Comparison of ENCODE assay signal across 12 mouse cellular contexts in the genomic region with DNA sequence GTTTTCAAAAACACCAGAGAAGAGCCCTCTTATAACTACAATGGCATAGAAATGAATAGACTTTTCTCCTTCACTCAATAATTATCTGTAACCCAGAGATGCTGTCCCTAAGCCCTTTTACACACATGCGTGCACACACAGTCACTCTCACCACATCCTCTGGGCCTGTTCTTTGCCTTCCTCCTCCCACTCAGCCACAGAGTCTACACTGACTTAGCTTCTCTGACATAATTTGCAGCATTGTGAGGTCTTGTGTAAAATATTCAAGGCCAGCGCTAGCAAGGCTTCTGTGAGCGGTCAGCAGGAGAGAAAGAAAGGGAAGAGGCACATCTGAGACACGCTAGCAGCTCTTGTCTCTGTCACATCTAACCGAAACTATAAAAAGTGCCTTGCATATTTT. TPM values are rescaled to one million over a fixed set of nuclear protein-coding genes. Genes with fewer than 3 reads are reported as not detected.
DNase-seq lines count a peak whose midpoint lies in the region; ATAC-seq lines count a peak whose summit lies in the region.
"Had no signal": no experiment of that assay in that cellular context is flagged by ENCODE, and none has a peak within 500 bp of the region (broad histone marks: within the 10 kb centered on the region; RNA-seq: fewer than 3 reads in every experiment).

No protein-coding gene starts in this region.

- 67% methylated on average over 5 of the region's 5 CpGs for WGBS in embryonic facial prominence, embryonic 13.5 days

- peaks cover 6% of the 10 kb centered on the region; the same call in 1 of the 2 replicates for H3K4me1 ChIP-seq in embryonic facial prominence, embryonic 13.5 days
- peaks cover 94% of the 10 kb centered on the region for H3K4me1 ChIP-seq in megakaryocyte, embryonic 14.5 days

- DNase-seq in adrenal gland, postnatal 14 days: peak; percentile 46
- DNase-seq in adrenal gland, postnatal 10 days: no peak
- peak; percentile 50 for DNase-seq in CD4-positive helper T cell, adult 2 months (ENCODE audit: low read depth, low spot score)
- DNase-seq in right cerebral cortex, adult 18-20 months: no peak
- no peak for DNase-seq in urinary bladder, postnatal 14 days (ENCODE audit: low spot score)
- no peak for DNase-seq in kidney, postnatal 10 days
- DNase-seq: gastrocnemius, postnatal 10 days; heart, postnatal 4 days; kidney, postnatal 25 days; spleen, adult 18-20 months had no signal

- ATAC-seq in embryonic facial prominence, embryonic 13.5 days (ENCODE audit: insufficient number of reproducible peaks, insufficient read depth, low FRiP score, low TSS enrichment, low read depth): no peak

- H3K36me3 ChIP-seq in embryonic facial prominence, embryonic 13.5 days: no peaks in the 10 kb centered on the region
- H3K36me3 ChIP-seq in megakaryocyte, embryonic 14.5 days (replicated peaks; ENCODE audit: low read length): peaks cover 26% of the 10 kb centered on the region

- H3K4me2 ChIP-seq in embryonic facial prominence, embryonic 13.5 days: no peak overlapping the region

- no peak overlapping the region; the same call in 1 of the 2 replicates for H3K9ac ChIP-seq in embryonic facial prominence, embryonic 13.5 days

- no peak overlapping the region for H3K4me3 ChIP-seq in embryonic facial prominence, embryonic 13.5 days
- peak overlapping the region; percentile 86 for H3K4me3 ChIP-seq in megakaryocyte, embryonic 14.5 days (replicated peaks)

- 0 out of 2 replicates have a peak overlapping the region, but pooled peaks have one; percentile 11 for H3K27ac ChIP-seq in embryonic facial prominence, embryonic 13.5 days

- H3K27me3 ChIP-seq in embryonic facial prominence, embryonic 13.5 days: no peaks in the 10 kb centered on the region
- H3K27me3 ChIP-seq in megakaryocyte, embryonic 14.5 days (replicated peaks): no peaks in the 10 kb centered on the region

- no peaks in the 10 kb centered on the region for H3K9me3 ChIP-seq in embryonic facial prominence, embryonic 13.5 days
- H3K9me3 ChIP-seq in megakaryocyte, embryonic 14.5 days: peaks cover 10% of the 10 kb centered on the region

RNA-seq across cellular contexts. Expression of a gene that starts 19.8 kb away (rescaled TPM):
- total RNA-seq in adrenal gland, postnatal 14 days (2021): 8.3 and 13.0 TPM in 2 replicates
- 10 to 100 TPM in 1 of 2 experiments, 1 to 10 TPM in 1; 9.8 to 11.2 TPM for total RNA-seq in adrenal gland, postnatal 10 days (2021)
- 11.5 and 12.8 TPM in 2 replicates for polyA plus RNA-seq in embryonic facial prominence, embryonic 13.5 days (2015; fragmentation: Nextera tagmentation; extraction: Ambion mirVana)
- polyA plus RNA-seq in megakaryocyte, embryonic 14.5 days (2012; ENCODE audit: insufficient read depth, low replicate concordance): 159 and 256 TPM in 2 replicates

RNA-seq across cellular contexts. Expression of a gene that starts 20.5 kb away (rescaled TPM):
- total RNA-seq in adrenal gland, postnatal 14 days (2021): 2.8 and 4.1 TPM in 2 replicates
- 1 to 10 TPM; 4.8 to 6.0 TPM for total RNA-seq in adrenal gland, postnatal 10 days (2021)
- polyA plus RNA-seq in embryonic facial prominence, embryonic 13.5 days (2015; fragmentation: Nextera tagmentation; extraction: Ambion mirVana): 20.9 and 24.1 TPM in 2 replicates
- 0.40 and 4.2 TPM in 2 replicates for polyA plus RNA-seq in megakaryocyte, embryonic 14.5 days (2012; ENCODE audit: insufficient read depth, low replicate concordance)

RNA-seq across cellular contexts. Expression of a gene that starts 40.9 kb away (rescaled TPM):
- 164 and 190 TPM in 2 replicates for total RNA-seq in adrenal gland, postnatal 14 days (2021)
- total RNA-seq in adrenal gland, postnatal 10 days (2021): 100 to 1,000 TPM; 143 to 149 TPM
- 177 and 206 TPM in 2 replicates for polyA plus RNA-seq in embryonic facial prominence, embryonic 13.5 days (2015; fragmentation: Nextera tagmentation; extraction: Ambion mirVana)
- 1,695 and 4,915 TPM in 2 replicates for polyA plus RNA-seq in megakaryocyte, embryonic 14.5 days (2012; ENCODE audit: insufficient read depth, low replicate concordance)

RNA-seq across cellular contexts. Expression of a gene that starts 41.6 kb away (rescaled TPM):
- 50.7 and 59.3 TPM in 2 replicates for total RNA-seq in adrenal gland, postnatal 14 days (2021)
- 10 to 100 TPM; 53.4 to 60.5 TPM for total RNA-seq in adrenal gland, postnatal 10 days (2021)
- polyA plus RNA-seq in embryonic facial prominence, embryonic 13.5 days (2015; fragmentation: Nextera tagmentation; extraction: Ambion mirVana): 72.6 and 75.4 TPM in 2 replicates
- polyA plus RNA-seq in megakaryocyte, embryonic 14.5 days (2012; ENCODE audit: insufficient read depth, low replicate concordance): 27.7 and 49.5 TPM in 2 replicates

RNA-seq across cellular contexts. Expression of a gene that starts 44.2 kb away (rescaled TPM):
- 2.8 TPM in 2 replicates for total RNA-seq in adrenal gland, postnatal 14 days (2021)
- total RNA-seq in adrenal gland, postnatal 10 days (2021): 1 to 10 TPM; 3.7 TPM
- 1.3 TPM in 2 replicates for polyA plus RNA-seq in embryonic facial prominence, embryonic 13.5 days (2015; fragmentation: Nextera tagmentation; extraction: Ambion mirVana)
- polyA plus RNA-seq in megakaryocyte, embryonic 14.5 days (2012; ENCODE audit: insufficient read depth, low replicate concordance): 0.22 TPM in 1 of 2 replicates, not detected in the other

Comparison
In these comparisons a context has a peak if more than half of its experiments do, and no peak if none do; other contexts are left out.
1. DNase-seq: peak in adrenal gland, postnatal 14 days (single experiment) and CD4-positive helper T cell, adult 2 months (single experiment); none in adrenal gland, postnatal 10 days (single experiment), right cerebral cortex, adult 18-20 months (single experiment), urinary bladder, postnatal 14 days (single experiment) and kidney, postnatal 10 days (single experiment).